Mouse (Mus musculus) heart, postnatal 0 days (tissue): ENCODE data around the gene Fxyd5.

ENCODE experiments used
- CTCF ChIP-seq: IDR thresholded peaks from 2 replicates; pipeline ENCODE4 v1.5.1; 2016; ENCODE audit warnings: antibody characterized with exemption, control low read depth, low read depth
- EP300 ChIP-seq: IDR thresholded peaks from 2 replicates; pipeline ENCODE4 v1.6.1; 2016; ENCODE audit warnings: antibody characterized with exemption, low read depth

GRCm38 (mm10) chr7:31057071-31057470 lies 14.8 kb upstream of the Fxyd5 start, which contains the start of gene Fxyd1:
- TF ChIP-seq CTCF (no peak), EP300 (no peak)
